Mouse (Mus musculus) brain, embryonic 14.5 days (tissue): Measurements from ENCODE around the gene Vps37b. TPM values are rescaled to one million over a fixed set of nuclear protein-coding genes. Genes with fewer than 3 reads are reported as not detected.

Experiments used
- DNase-seq: peaks from one replicate; pipeline ENCODE4 v3.0.0-alpha.2; 2011; ENCODE audit warnings: low read depth
- CTCF ChIP-seq: fragments of 200-500 bp; IDR thresholded peaks from 2 replicates; pipeline ENCODE4 v1.5.1; 2012; ENCODE audit warnings: inconsistent platforms, mild to moderate bottlenecking, moderate library complexity, borderline replicate concordance; ENCODE audit not compliant: insufficient read depth, insufficient read length; ENCODE audit errors: extremely low read depth
- POLR2A ChIP-seq: fragments of 200-500 bp; IDR thresholded peaks from 2 replicates; pipeline ENCODE4 v1.6.1; 2012; ENCODE audit warnings: mild to moderate bottlenecking, inconsistent platforms, borderline replicate concordance; ENCODE audit not compliant: poor library complexity, insufficient read depth, insufficient read length, severe bottlenecking; ENCODE audit errors: extremely low read depth
- polyA plus RNA-seq: library from polyadenylated mRNA; depleted of rRNA; stranded (reverse); fragments of >200 nt; gene quantifications from 2 replicates; pipeline ENCODE4 v1.2.3, GENCODE M21; 2012; rRNA removed

Vps37b gene
- polyA plus RNA-seq: 79.9 and 107 TPM in 2 replicates

GRCm38 (mm10) chr5:124032001-124032508, at the start of gene Vps37b:
Vps37b (minus strand) TSS chr5:124032270.
- TF ChIP-seq CTCF (no peak), POLR2A (peak; percentile 92; the same call in 1 of the 2 replicates)
- peak; percentile 94 for DNase-seq

GRCm38 (mm10) chr5:124079880-124080279, 47.8 kb upstream of the Vps37b start:
- DNase-seq: no peak
- no peak for TF ChIP-seq POLR2A
- TF ChIP-seq CTCF: no peak

- DNase-seq: peak; percentile 98
- TF ChIP-seq POLR2A (no peak), CTCF (no peak)
Measured at GRCm38 (mm10) chr5:124078794-124079416, 46.8 kb upstream of the Vps37b start.

- DNase-seq: peak; percentile 51
- no peak for TF ChIP-seq CTCF
- no peak for TF ChIP-seq POLR2A
Measured at GRCm38 (mm10) chr5:124077856-124078460, 45.9 kb upstream of the Vps37b start.

- DNase-seq: no peak
- TF ChIP-seq POLR2A (no peak), CTCF (no peak)
Measured at GRCm38 (mm10) chr5:124077241-124077640, 45.2 kb upstream of the Vps37b start.

- DNase-seq: no peak
- TF ChIP-seq POLR2A: no peak
- TF ChIP-seq CTCF: no peak
Measured at GRCm38 (mm10) chr5:124076559-124076958, 44.5 kb upstream of the Vps37b start.

- TF ChIP-seq CTCF (no peak), POLR2A (no peak)
Measured at GRCm38 (mm10) chr5:124075716-124076115, 43.6 kb upstream of the Vps37b start.

GRCm38 (mm10) chr5:124074845-124075307, 42.8 kb upstream of the Vps37b start:
- DNase-seq: peak; percentile 49

More at GRCm38 (mm10) chr5:124075716-124076115, 43.6 kb upstream of the Vps37b start:
- no peak for DNase-seq

GRCm38 (mm10) chr5:124073682-124074081, 41.6 kb upstream of the Vps37b start:
- peak; percentile 22 for DNase-seq
- TF ChIP-seq POLR2A (no peak), CTCF (no peak)

More at GRCm38 (mm10) chr5:124074845-124075307, 42.8 kb upstream of the Vps37b start:
- no peak for TF ChIP-seq CTCF
- TF ChIP-seq POLR2A: no peak

GRCm38 (mm10) chr5:124069657-124070056, 37.6 kb upstream of the Vps37b start:
- no peak for DNase-seq
- TF ChIP-seq POLR2A (no peak), CTCF (no peak)

GRCm38 (mm10) chr5:124062037-124062824, 30.2 kb upstream of the Vps37b start:
- TF ChIP-seq POLR2A: no peak
- TF ChIP-seq CTCF: no peak
- DNase-seq: peak; percentile 49
